Mouse (Mus musculus) c-Kit-positive CD71-negative TER-119-negative erythroid progenitor cells, embryonic 14.5 days (primary cell): ENCODE results near the gene Nf2.
A peak's percentile ranks its signal among the peaks of the same experiment; 100 is the strongest.

Experiments
- DNase-seq: peaks from one replicate; pipeline ENCODE4 v3.0.0-alpha.2; 2013; ENCODE audit warnings: low read depth

Nf2 gene

DNA sequence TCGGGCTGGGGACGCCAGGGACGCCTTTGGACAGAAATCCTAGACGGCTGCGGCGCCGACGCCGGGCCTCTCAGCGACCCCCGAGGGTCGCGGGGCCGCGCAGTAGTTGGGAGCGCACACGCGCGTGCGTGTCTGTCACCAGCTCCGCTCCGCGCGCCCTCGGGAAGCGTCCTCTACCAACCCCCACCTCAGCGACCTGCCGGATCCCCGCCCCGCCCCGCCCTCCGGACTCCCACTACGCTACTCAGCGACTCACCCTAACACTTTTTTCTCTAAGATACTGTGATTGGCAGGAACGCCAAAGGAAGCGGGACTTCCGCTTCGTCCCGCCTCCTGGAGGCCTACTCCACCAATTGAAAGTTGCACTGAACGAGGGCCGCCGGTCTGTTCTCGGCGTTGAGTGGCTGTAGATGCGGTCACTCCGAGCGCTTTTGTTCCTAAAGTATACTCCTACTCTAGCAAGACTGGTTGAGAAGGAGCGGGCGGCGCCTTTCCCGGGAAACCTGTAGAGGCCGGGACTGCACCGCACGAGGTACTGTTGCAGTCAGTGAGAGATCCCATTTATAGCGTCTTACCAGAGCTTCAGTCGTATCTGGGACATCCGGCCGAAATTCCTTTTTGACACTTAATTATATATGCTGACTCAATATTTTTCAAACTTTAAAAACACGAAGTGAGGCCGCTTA lies at the start of gene Nf2:
Gene Nf2 (minus strand): TSS at position 279 of the 686 bp plus-strand sequence.
- peak; percentile 96 for DNase-seq

DNA sequence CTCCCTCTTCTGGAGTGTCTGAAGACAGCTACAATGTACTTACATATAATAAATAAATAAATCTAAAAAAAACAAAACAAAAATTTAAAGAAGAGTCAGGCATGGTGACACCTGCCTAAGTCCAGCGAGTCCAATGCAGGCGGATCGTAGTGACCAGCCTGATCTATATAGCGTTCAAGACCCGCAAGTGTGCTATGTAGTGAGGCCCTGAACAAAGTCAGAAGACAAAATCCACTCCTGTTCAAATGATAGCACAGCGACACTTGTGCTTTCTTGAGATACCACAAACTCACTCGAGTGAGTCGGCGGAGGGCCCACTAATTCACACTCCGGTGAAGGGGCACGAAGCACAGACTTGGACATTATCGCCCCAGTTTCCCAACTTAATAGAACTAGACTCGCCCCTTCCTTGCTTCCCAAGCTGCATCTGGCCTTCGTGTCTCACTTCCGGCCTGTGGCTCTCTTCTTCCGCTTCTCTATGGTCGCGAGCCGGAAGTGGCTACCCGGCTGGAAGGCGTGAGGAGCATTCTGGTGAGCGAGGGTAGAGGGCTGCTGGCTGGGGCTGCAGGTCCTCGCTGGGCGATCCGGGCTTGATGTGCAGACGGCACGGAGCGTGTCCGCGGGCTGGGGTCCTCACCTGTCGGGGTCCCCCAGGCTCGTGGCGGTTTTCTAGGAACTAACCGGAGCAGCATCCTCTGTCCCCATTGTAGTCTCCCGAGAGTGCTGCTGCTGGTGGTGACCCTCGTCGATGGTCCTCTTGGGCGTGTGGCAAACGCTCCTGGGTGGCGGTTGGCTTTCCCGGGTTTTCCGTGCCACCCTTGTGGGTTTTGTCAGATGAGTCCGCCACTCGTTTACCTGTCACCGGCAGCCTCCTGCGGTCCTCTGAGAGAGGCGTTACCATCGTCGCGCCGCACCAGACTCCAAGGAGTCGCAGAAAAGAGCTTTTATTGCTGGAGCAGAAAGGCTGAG lies 45.8 kb upstream of the Nf2 start, which contains the start of gene Thoc5:
Gene Thoc5 (plus strand): TSS at position 473 of the 969 bp plus-strand sequence.
- peak; percentile 79 for DNase-seq

DNA sequence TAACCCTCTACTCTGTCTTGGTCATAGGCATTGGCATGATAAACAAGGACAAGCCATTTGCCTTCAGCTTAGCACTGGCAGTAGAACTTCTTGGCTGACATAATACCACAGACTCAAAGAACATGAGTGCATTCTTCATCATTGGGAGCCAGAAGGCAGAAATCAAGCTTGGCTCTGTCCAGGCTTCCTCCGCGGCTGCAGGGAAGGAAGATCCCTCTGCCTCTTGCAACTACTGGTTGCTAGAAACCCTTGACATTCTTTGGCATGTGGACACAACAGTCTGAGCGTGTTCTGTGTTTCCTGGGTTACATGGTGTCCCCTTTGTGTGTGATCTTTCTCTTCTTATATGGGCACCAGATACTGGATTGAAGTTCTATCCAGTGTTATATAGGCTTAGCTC lies 37.7 kb upstream of the Nf2 start:
- DNase-seq: no peak

DNA sequence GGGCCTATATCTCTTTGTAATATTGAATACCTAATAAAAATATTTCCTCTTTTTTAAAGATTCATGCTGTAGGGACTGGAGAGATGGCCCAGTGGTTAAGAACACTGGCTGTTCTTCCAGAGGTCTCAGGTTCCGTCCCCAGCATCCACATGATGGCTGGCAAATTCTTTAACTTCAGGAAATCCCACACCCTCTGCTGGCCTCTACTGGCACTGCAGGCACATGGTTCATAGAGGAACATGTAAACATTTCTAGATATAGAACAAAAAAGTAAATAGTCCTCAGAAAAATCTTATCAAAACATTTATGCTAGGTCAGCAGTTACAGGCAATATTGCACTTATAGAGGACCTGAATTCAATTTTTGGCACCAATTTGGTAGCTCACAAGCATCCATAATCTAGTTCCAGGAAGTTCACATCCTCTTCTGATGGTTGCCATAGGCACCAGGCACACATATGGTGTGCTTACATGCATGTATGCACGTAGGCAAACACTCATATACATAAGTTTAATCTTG lies 36.1 kb upstream of the Nf2 start:
- DNase-seq: peak; percentile 39

DNA sequence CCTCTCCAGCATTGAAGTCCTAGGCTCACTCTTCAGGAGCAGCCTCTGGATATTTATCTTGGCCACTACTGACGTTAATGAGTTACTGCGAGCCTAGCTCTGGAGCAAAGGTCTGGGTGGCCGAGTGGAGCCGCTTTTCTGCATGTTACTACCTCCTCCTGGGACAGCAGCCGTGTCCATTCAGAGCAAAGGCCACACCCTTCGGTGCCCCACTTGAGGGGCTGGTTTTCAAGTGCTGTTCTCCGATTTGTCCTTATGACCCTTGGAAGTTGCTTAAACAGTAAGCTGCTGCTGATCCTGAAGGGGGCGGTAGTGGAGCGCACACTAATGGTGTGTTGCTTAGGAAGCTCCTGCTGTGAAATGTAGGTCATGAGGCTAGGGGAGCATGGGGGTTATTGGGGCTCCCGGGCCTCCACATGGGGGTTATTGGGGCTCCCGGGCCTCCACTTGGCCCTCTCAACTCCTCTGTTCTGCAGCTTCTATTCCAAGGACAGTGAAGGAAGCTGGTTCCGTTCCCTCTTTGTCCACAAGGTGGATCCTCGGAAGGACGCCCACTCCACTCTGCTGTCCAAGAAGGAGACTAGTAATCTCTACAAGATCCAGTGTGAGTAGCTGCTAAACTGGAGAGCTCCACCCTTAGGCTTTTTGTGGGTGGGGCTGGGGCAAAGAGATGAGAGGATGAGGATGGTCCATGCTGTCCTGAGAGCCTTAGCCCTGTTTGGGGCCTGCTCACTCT lies 33.7 kb upstream of the Nf2 start:
- no peak for DNase-seq

DNA sequence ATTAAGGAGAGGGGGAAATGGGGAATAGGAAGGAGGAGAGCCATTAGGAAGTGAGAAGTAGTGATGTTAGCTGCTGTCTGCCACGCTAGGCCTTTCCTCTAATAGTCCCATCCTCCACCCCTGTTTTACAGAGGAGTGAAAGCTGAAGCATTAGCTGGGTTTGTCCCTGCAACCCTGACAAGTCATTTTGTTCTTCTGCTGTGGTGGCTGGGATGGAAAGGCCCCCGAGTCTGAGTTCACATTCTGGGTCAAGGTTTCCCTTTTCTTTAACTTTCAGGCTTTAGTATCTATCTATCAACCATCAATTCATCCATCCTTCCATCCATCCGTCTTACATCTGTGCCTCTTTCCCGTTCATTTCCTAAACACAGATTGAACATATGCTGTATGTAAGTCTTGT lies 31.8 kb upstream of the Nf2 start:
- DNase-seq: no peak

DNA sequence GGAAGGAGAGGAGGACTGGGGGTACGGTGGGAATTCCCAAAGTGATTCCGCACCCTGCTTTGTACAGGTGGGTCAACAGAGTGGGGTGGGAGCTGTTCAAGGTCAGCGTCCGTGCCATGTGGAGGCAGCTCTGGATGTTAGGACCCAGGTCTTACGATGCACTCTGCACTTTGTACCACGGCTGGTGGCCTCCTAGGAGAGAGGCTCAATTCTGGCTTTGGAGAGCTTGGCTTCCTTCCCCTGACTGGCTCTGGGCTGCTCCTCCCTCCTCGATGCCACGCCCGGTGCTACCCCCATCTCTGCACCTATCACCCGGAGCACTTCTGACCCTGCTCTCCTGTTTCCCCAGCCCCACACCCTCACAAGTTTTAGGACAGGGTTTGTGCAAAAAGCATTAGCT lies 25.2 kb upstream of the Nf2 start:
- DNase-seq: no peak

DNA sequence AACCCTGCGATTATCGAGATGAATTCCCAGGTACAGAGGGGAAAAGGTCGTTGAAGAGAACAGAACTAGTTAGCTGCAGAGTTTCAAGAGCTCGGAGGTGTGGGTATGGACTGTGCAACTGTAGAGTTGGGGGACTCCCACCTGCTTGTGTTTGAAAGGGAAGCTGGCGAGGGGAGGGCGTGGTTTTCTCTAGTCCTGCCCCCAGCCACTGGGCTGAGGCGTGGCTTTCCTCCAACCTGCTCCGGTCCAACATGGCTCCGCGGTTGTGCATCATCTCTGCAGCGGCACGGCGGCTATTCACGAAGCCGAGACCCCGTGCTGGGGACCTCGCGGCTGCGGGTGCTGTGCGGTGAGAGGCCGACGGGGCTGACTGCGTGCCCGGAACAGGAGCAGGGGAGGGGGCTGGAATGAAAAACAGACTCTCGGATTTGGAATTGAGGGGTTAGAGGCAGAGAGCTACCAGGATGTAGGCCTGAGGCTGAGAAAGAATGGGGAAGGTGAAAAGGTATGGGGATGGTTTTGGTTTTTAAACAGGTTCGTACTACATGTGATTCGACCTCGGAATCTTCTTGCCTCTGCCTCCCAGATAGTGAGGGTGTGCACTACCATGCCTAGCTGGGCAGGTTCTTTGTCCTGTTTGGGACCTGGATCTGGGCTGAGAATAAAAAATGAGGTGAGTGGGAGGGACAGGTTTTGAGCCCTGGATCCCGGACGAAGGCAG lies 24.6 kb upstream of the Nf2 start, which contains the start of gene Nipsnap1:
Gene Nipsnap1 (plus strand): TSS at position 197 of the 721 bp plus-strand sequence.
- DNase-seq: peak; percentile 80

DNA sequence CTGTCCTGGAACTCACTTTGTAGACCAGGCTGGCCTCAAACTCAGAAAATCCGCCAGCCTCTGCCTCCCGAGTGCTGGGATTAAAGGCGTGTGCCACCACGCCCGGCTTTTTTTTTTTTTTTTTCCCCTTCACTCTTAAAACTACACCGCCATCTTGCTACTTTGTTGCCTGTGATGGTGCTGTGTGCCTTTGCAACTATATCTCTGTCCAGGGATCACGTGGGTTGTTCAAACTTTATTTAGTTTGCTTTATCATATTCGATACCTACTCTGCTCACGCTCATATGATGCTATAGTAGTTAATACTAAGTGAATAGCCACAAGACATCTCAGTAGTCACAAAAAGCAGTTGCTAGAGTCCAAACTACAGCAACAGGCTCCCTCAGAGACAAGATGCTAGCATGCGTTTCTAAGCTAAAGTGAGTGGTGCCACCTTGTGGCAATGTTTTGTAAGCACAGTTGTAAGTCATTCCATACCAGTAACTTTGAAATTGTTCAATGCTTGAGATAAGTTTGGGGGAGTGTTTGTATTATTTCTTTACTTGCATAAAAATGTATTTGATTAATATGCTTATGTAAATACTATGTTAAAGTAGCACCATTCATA lies 16.4 kb upstream of the Nf2 start:
- peak; percentile 60 for DNase-seq

DNA sequence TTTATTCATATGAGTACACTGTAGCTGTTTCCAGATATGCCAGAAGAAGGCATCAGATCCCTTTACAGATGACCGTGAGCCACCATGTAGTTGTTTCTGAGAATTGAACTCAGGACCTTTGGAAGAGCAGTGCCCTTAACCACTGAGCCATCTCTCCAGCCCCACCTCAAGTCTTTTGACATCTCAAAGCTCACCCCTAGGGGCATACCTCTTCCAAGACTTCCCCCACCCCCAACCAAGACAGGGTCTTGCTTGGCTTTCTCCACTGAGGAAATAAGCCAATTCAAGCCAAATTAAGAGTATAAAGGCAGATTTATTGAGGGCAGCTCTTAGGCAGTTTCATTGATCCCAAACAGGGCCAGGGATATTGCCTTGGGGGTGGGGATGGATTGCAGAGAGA lies 13.4 kb upstream of the Nf2 start:
- no peak for DNase-seq

DNA sequence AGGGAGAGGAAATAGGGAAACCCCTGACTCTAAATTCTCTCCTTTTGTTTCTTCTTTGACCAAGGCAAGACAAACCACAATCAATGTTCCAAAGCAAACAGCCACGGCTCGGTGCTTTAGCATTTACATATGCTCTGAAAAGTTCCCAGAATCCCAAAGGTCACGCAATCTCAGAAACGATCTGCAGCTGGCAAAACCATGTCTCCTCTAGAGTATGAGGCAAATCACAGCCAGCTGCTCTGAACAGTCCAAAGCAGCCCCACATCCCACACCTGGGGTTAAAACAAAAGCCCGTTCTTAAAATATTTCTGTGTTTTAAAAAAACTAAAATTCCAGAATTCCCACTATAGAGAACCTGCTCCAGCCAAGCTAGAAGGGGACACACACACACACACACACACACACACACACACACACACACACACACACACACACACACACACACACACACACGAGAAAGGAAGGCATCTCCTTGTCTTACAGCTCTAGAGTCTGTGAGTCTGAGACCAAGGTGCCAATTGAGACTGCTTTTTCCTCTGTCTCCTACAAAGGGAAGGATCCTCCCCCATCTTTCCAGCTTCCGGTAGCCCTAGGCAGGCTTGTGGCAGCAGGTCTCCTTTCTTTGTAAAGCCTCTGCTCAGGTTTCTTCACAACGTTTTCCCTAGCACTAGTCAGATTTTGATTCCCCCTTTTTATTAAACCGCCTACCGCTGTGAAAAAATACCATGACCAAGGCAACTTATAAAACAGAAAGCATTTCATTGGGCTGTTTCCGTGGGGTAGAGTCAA lies 12.7 kb upstream of the Nf2 start:
- DNase-seq: no peak

DNA sequence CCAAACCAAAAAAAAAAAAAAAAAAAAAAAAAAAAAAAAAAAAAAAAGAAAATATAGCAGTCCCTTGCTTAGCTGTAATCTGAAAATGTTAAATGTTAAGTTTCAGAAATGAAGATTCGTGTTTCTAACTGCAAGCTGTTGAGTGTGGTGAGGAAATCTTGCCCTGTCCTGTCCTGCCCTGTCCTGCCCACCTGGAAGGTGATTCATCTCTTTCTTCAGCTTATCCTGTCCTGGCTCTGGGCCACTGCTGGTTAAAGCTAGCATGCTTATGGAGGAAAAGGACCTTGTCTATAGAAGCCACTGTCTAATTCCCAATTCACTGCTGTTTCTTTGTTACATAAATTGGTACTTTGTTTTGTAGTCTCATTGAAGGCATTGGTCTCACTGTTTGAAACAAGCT lies 11.7 kb upstream of the Nf2 start:
- no peak for DNase-seq

DNA sequence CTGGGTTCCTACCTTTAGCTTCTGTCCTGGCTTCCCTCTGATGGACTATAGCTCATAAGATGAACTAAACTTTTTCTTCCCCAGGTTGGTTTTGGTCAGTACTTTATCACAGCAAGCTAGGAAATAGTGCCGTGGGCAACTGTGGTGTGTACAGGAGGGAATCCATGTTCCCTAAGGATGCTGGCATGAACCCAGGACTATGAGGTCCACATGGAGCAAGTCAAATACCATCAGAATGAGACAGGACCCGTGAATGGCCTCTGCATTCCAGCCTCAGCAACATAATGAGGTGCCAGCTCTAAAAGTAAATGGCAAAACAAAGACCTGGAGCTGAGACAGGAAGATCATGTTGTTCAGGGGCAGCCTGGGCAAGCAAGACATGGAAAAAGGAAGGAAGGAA lies 9.1 kb upstream of the Nf2 start:
- DNase-seq: no peak

DNA sequence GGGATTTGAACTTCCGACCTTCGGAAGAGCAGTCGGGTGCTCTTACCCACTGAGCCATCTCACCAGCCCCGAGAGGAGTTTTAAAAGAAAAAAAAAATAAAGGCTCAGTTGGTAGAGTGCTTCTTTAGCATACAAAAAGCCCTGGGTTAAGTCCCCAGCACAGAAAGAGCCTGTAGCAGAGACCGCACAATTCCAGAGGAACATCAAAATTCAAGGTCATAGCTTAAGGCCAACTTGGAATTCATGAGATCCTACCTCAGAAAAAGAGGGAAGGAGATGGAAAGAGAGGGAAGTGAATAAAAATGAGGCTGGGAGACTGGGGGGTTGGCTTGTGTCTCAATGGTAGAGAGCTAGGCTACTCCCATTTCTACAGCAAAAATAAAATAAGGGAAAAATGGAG lies 4.8 kb upstream of the Nf2 start:
- no peak for DNase-seq

DNA sequence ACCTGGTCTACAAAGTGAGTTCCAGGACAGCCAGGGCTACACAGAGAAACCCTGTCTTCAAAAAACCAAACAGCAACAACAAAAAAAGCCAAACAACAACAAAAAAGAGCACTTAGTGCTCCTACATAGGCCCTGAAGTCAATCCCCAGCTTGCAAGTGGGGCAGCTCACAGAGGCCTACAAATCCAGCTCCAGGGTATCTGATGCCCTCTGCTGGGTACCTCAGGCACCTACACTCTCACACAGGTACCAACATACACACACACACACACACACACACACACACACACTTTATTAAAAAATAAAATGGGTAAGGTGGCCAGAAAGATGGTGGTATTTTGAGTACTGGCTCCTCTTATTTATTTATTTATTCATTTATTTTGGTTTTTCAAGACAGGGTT lies 3.7 kb upstream of the Nf2 start:
- DNase-seq: no peak

DNA sequence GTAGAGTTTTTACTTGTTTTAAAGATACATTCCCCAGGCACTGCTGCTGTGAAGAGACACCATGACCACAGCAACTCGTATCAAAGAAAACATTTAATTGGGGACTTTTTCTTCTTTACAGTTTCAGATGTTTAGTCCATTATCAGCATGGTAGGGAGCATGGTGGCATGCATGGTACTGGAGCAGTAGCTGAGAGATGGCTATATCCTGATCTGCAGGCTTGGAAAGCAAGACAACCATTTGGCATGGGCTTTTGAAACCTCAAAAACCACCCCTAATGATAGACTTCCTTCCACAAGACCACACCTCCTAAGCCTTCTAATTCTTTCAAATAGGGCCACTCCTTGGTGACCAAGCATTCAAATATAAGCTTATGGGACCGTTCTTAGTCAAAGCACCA lies 1.1 kb upstream of the Nf2 start:
- no peak for DNase-seq

DNA sequence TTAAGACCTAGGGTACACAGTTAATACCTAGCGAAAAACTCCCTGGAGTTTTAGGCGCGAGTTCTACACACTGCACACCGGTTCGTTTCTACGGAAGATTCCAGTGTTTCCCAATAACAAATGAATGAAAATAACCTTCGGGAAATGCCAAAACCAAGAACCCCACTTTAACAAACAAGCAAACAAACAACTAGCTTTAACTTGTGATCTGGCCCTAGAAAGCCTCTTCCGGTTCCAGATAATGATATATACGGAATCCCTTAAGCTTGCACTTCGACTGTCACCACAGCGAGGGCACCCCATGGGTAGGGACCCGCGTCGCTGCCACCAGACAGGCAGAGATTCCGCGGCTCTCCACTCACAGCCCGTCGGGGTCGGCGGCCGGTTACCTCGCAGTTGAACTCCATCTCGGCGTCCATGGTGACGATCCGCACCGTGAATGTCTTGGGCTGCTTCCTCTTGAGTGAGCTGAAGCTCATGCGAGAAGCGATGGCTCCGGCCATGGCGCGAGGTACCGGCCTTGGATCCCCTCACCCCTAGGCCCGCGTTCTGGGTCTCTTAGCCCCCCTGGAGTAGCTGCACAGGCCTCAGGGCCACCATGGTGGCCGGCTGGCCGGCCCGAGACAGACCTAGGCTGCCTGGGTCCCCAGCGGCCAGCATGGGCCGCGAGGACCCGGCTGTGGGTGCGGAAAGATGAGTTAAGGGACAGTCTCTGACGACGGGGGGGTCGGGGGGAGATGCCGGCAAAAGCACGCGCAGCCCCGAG lies 670 bp downstream of the Nf2 start:
- peak; percentile 33 for DNase-seq

DNA sequence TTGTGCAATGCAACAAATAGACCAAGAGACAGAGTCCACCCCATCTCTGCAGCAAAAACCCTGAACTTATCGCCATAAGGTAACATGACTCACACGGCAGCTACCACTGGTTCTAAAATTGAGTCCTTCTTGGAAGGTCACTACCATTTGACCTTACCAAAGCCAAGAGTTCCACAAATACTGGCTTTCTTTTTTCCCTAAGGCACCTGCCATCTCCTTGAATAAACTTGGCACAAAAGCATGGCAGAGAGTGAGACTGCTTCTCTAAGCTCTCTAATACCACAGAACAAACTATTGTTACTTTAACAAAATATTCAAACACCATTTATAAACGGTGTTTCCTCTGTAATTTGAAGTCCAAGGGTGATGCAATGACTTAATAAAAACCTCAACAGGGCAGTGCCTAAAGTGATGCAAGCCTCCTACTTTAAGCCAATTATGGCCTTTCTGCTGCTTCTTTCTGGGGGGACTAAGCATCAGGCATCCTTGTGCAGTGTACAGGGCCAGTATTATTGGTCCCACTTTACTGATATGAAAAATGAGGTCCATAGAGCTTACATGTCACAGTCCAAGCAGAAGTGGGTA lies 8.3 kb downstream of the Nf2 start:
- DNase-seq: no peak

DNA sequence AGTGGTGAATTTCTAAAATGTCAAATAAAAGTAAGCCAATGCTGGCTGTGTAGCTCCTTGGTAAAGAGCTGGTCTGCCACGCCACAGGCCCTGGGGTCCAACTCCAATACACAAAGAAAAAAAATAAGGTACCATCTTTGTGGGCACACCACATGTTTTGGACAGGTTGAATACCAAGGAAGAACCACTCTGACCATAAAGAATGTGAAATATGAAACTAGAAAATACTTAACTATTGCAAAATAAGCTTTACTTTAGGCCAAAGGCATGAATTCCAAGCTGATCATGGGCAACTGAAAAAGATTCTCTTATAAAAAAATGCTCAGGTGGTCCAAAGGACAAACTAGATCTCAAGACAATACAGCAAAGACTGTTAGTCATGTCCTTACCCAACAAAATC lies 11.1 kb downstream of the Nf2 start:
- DNase-seq: no peak
